Mouse (Mus musculus) CH12.LX (cell line): ENCODE results near the gene Adss.

Experiments used
- CHD1 ChIP-seq: IDR thresholded peaks from 2 replicates; pipeline ENCODE4 v1.6.1; 2012; ENCODE audit warnings: low read depth, low read length, improper control_type of control experiment, inconsistent platforms
- CTCF ChIP-seq, 2 experiments: IDR thresholded peaks in 1 of 2; conservative IDR thresholded peaks in 1 of 2; 2 replicates each; pipeline ENCODE4 v1.5.1; 2011 to 2012; ENCODE audit warnings: low read depth in 2 of 2, low read length in 2 of 2, improper control_type of control experiment in 1 of 2, inconsistent platforms in 1 of 2, mild to moderate bottlenecking in 1 of 2, moderate library complexity in 1 of 2
- MAZ ChIP-seq: IDR thresholded peaks from 2 replicates; pipeline ENCODE4 v1.6.1; 2012; ENCODE audit warnings: low read depth, mild to moderate bottlenecking, inconsistent platforms, low read length, improper control_type of control experiment, moderate library complexity
- POLR2A ChIP-seq: IDR thresholded peaks from 2 replicates; pipeline ENCODE4 v1.6.1; 2011; ENCODE audit warnings: low read depth, mild to moderate bottlenecking, improper control_type of control experiment, low read length
- RCOR1 ChIP-seq: conservative IDR thresholded peaks from 2 replicates; pipeline ENCODE4 v1.6.1; 2012; ENCODE audit warnings: low read depth, mild to moderate bottlenecking, inconsistent platforms, low read length, improper control_type of control experiment
- USF2 ChIP-seq: conservative IDR thresholded peaks from 2 replicates; pipeline ENCODE4 v1.6.1; 2011; ENCODE audit warnings: low read depth, low read length, improper control_type of control experiment
- ZC3H11A ChIP-seq: IDR thresholded peaks from 2 replicates; pipeline ENCODE4 v1.6.1; 2012; ENCODE audit warnings: low read depth, mild to moderate bottlenecking, inconsistent platforms, low read length, improper control_type of control experiment

GRCm38 (mm10) chr1:177797151-177797755 lies 942 bp upstream of the Adss start:
- TF ChIP-seq USF2 (no peak), CHD1 (no peak), RCOR1 (no peak), POLR2A (no peak), MAZ (no peak), CTCF (conservative IDR thresholded peaks at IDR 0.05 in 1 of 2, IDR thresholded peaks at IDR 0.05 in 1 of 2; ENCODE audit: low read depth in 2 of 2, low read length in 2 of 2) (peak in 1 of 2 experiments; percentile 53; a peak in 2 of 4 replicates), ZC3H11A (no peak)
